In the genomic region with DNA sequence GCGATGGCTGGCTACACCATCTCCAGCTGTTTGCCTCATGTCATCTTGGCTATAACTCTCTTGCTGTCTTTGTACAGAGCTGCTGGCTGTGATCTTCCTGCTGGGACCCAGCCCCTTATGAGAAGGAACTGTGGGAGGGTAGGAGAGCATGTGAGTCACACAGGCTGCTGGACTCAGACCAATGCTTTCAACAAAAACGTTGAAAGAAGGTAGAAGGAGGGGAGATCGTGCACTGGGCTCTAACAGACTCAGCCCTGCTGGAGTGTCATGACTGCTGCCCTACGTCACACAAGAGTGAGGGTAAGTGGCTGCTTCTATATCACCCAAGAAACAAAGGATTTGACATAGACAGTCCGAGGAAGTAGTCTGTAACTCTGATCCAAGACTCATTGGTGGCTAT, we compare ENCODE assay signal across 25 mouse cellular contexts.
DNase-seq lines count a peak whose midpoint lies in the region; ATAC-seq lines count a peak whose summit lies in the region.
"Had no signal": no experiment of that assay in that cellular context is flagged by ENCODE, and none has a peak within 500 bp of the region (broad histone marks: within the 10 kb centered on the region; RNA-seq: fewer than 3 reads in every experiment).

No protein-coding gene starts in this region.

- H3K9me3 ChIP-seq in heart, embryonic 12.5 days (replicated peaks): no peaks in the 10 kb centered on the region
- no peaks in the 10 kb centered on the region for H3K9me3 ChIP-seq in intestine, embryonic 15.5 days
- H3K9me3 ChIP-seq: hindbrain, embryonic 12.5 days; limb, embryonic 12.5 days; liver, embryonic 15.5 days had no signal

- H3K27ac ChIP-seq in heart, embryonic 12.5 days (ENCODE audit: poor library complexity, severe bottlenecking): no peak overlapping the region
- H3K27ac ChIP-seq in intestine, embryonic 15.5 days: no peak overlapping the region
- H3K27ac ChIP-seq: hindbrain, embryonic 12.5 days; hindbrain, postnatal 0 days; left cerebral cortex, adult 2 months; limb, embryonic 12.5 days; liver, embryonic 15.5 days had no signal

- H3K27me3 ChIP-seq in heart, embryonic 12.5 days (replicated peaks): no peaks in the 10 kb centered on the region
- H3K27me3 ChIP-seq in intestine, embryonic 15.5 days (replicated peaks): no peaks in the 10 kb centered on the region
- H3K27me3 ChIP-seq: hindbrain, embryonic 12.5 days; limb, embryonic 12.5 days; liver, embryonic 15.5 days had no signal

- ATAC-seq in heart, embryonic 12.5 days (ENCODE audit: insufficient number of reproducible peaks, low FRiP score): no peak
- ATAC-seq in intestine, embryonic 15.5 days: no peak
- ATAC-seq: CD4-positive, CD25-positive, alpha-beta regulatory T cell, adult 4 months; forebrain, embryonic 14.5 days; hindbrain, postnatal 0 days; intestine, embryonic 16.5 days; midbrain, embryonic 16.5 days had no signal

- no peaks in the 10 kb centered on the region for H3K36me3 ChIP-seq in heart, embryonic 12.5 days
- H3K36me3 ChIP-seq in intestine, embryonic 15.5 days: no peaks in the 10 kb centered on the region
- H3K36me3 ChIP-seq: hindbrain, embryonic 12.5 days; limb, embryonic 12.5 days; liver, embryonic 15.5 days had no signal

- H3K9ac ChIP-seq in heart, embryonic 12.5 days: no peak overlapping the region
- H3K9ac ChIP-seq in intestine, embryonic 15.5 days: no peak overlapping the region
- H3K9ac ChIP-seq: hindbrain, embryonic 12.5 days; limb, embryonic 12.5 days; liver, embryonic 15.5 days had no signal

- H3K4me2 ChIP-seq in heart, embryonic 12.5 days: no peak overlapping the region
- H3K4me2 ChIP-seq in intestine, embryonic 15.5 days (replicated peaks): no peak overlapping the region
- H3K4me2 ChIP-seq: hindbrain, embryonic 12.5 days; limb, embryonic 12.5 days; liver, embryonic 15.5 days; midbrain, embryonic 11.5 days had no signal

- H3K4me3 ChIP-seq in heart, embryonic 12.5 days: no peak overlapping the region
- H3K4me3 ChIP-seq in intestine, embryonic 15.5 days (replicated peaks): no peak overlapping the region
- H3K4me3 ChIP-seq: hindbrain, embryonic 12.5 days; left cerebral cortex, adult 2 months; limb, embryonic 12.5 days; liver, embryonic 15.5 days had no signal

- peak; percentile 30 to 39 for DNase-seq in heart, adult 9 months (ENCODE audit: low spot score in 2 of 2)
- peak; percentile 3 for DNase-seq in ovary, adult 18-20 months (ENCODE audit: low spot score)
- no peak for DNase-seq in ovary, postnatal 14 days (ENCODE audit: low spot score)
- peak; percentile 34 for DNase-seq in heart, postnatal 4 days
- no peak for DNase-seq in layer of hippocampus, postnatal 14 days (ENCODE audit: low spot score in 2 of 2)
- DNase-seq: cerebellum, adult 11 months; cerebellum, adult 9-10 months; cerebellum, postnatal 36 days; gastrocnemius, postnatal 14 days; kidney, adult 8-10 months; kidney, postnatal 10 days; layer of hippocampus, adult 9-11 months; thymus, postnatal 4 days had no signal

- WGBS in heart, embryonic 12.5 days: 62% methylated on average over 5 of the region's 5 CpGs
- WGBS in intestine, embryonic 15.5 days: 57% methylated on average over 5 of the region's 5 CpGs

- no peaks in the 10 kb centered on the region for H3K4me1 ChIP-seq in heart, embryonic 12.5 days (replicated peaks)
- H3K4me1 ChIP-seq in intestine, embryonic 15.5 days (replicated peaks): no peaks in the 10 kb centered on the region
- H3K4me1 ChIP-seq: limb, embryonic 12.5 days; liver, embryonic 15.5 days had no signal

Comparison
In these comparisons a context has a peak if more than half of its experiments do, and no peak if none do; other contexts are left out.
1. DNase-seq: peak in heart, adult 9 months (2 of 2), ovary, adult 18-20 months (single experiment) and heart, postnatal 4 days (single experiment); none in ovary, postnatal 14 days (single experiment) and layer of hippocampus, postnatal 14 days (0 of 2).